Mouse (Mus musculus) splenic B cell, adult 2 months (primary cell): ENCODE results near the gene Rgs17.
"Not testable (repeated sequence)": the region's sequence is repeated elsewhere in the genome, so short reads cannot be mapped to it uniquely, and the experiment has no call there.

Source experiments
- DNase-seq: peaks from one replicate; pipeline ENCODE4 v3.0.0-alpha.2; 2011; ENCODE audit warnings: low read depth, low spot score
- H3K27me3 ChIP-seq: 2 replicates; pipeline ENCODE4 v1.6.1; 2012; ENCODE audit warnings: mild to moderate bottlenecking, low read length, moderate library complexity, mixed read lengths; ENCODE audit not compliant: control insufficient read depth, poor library complexity, insufficient read depth, severe bottlenecking
- H3K36me3 ChIP-seq: 2 replicates; pipeline ENCODE4 v1.6.1; 2012; ENCODE audit warnings: mild to moderate bottlenecking, low read length, moderate library complexity, mixed read lengths; ENCODE audit not compliant: control insufficient read depth, poor library complexity, insufficient read depth, severe bottlenecking

The Rgs17 gene

GRCm38 (mm10) chr10:5922294-5922828, at the start of gene Rgs17:
Rgs17 (minus strand) TSS chr10:5922400.
- H3K36me3 ChIP-seq, result no peaks in the 10 kb centered on the region
- DNase-seq, result no peak
- no peaks in the 10 kb centered on the region for H3K27me3 ChIP-seq

GRCm38 (mm10) chr10:5967655-5968054, 45.5 kb upstream of the Rgs17 start:
- H3K36me3 ChIP-seq, result no peaks in the 10 kb centered on the region
- no peak for DNase-seq
- no peaks in the 10 kb centered on the region for H3K27me3 ChIP-seq

DNA sequence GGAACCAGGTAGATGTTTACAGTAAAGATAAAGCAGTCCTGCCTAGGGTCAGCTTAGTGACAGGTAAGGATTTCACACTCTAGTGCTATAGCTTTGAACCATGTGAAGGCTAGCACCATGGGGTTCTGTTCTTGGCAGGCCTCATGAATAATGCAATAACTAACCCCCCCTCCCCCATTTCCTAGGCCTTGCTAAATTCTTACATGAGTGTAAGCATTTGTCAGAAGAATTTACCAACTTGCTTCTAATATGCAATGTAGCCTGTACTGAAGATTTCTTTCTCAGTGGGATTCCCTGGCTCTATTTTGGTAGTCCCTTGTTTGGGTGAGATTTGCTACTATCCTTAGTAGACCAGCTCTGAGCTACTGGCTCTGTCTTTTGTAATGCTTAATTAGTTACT, 31.6 kb upstream of the Rgs17 start:
- not testable (repeated sequence) for DNase-seq, H3K36me3 ChIP-seq, H3K27me3 ChIP-seq

- H3K27me3 ChIP-seq, result no peaks in the 10 kb centered on the region
- no peak for DNase-seq
Observed at GRCm38 (mm10) chr10:5924261-5924660, 2.1 kb upstream of the Rgs17 start.

DNA sequence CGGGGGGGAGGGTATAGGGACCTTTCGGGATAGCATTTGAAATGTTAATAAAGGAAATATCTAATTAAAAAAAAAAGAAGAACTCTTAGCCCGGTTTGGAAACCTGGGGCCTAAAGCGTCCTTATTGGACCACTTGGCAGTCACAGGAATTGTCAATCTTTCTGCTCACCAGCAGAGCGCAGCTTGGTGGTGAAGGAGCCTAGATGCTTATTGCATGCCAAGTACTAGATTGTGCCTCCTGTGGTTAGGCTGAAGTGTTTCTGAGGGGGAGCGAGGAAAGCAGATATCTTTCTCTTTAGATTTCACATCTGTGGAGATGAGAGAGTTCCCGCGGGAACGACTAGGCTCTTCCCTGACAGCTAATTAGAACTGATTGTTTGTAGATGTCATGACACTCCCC, 896 bp upstream of the Rgs17 start:
- no peaks in the 10 kb centered on the region for H3K36me3 ChIP-seq
- H3K27me3 ChIP-seq, result no peaks in the 10 kb centered on the region
- DNase-seq, result no peak

More at GRCm38 (mm10) chr10:5924261-5924660, 2.1 kb upstream of the Rgs17 start:
- no peaks in the 10 kb centered on the region for H3K36me3 ChIP-seq

GRCm38 (mm10) chr10:5921771-5922170, 429 bp downstream of the Rgs17 start:
- no peaks in the 10 kb centered on the region for H3K36me3 ChIP-seq
- H3K27me3 ChIP-seq, result no peaks in the 10 kb centered on the region
- DNase-seq, result no peak

GRCm38 (mm10) chr10:5921031-5921551, 1.1 kb downstream of the Rgs17 start:
- H3K36me3 ChIP-seq, result no peaks in the 10 kb centered on the region
- no peak for DNase-seq

DNA sequence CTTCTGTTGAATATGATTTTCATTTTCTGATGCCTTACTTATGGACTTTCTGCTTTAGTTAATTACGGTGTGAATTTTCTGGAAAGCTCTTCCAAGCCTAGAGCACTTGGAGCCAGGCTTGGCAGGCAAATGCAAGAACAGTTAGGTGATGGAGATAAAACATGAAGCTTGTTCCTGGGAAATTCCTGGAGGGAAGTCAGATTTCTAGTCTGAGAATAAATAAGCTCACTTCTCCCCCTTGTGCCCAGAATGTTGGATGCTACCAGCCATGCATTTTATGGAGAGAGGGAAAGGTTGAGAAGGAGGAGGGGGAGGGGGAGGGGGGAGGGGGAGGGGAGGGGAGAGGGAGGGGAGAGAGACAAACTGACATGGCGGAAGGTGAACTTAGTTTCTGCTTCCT, 17.8 kb downstream of the Rgs17 start:
- Histone ChIP-seq H3K36me3 (no peaks in the 10 kb centered on the region), H3K27me3 (no peaks in the 10 kb centered on the region)
- DNase-seq, result no peak

More at GRCm38 (mm10) chr10:5921031-5921551, 1.1 kb downstream of the Rgs17 start:
- no peaks in the 10 kb centered on the region for H3K27me3 ChIP-seq

- no peak for DNase-seq
- no peaks in the 10 kb centered on the region for H3K36me3 ChIP-seq
- H3K27me3 ChIP-seq, result no peaks in the 10 kb centered on the region
Observed at GRCm38 (mm10) chr10:5901777-5902176, 20.4 kb downstream of the Rgs17 start.

- DNase-seq, result no peak
- Histone ChIP-seq H3K36me3 (no peaks in the 10 kb centered on the region), H3K27me3 (no peaks in the 10 kb centered on the region)
Observed at GRCm38 (mm10) chr10:5900731-5901130, 21.5 kb downstream of the Rgs17 start.

DNA sequence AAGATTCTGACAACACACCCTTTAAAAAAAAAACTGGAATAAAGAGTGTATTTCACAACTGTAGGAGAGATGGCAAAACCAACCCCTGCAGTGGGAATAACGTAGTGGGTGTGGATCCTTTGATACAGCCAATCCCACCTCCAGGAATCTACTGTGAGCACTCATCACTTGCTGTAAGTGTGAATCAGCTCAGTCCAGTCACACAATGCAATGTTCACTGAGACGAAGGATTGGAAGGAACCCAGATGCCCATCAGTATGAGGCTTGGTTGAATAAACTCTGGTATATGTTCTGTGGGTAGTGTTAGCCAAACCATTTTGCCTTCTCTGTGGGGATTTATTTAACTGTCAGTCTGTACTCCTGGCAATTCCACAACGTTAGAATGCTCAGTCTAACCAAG, 45.1 kb downstream of the Rgs17 start:
- H3K27me3 ChIP-seq, result no peaks in the 10 kb centered on the region
- no peaks in the 10 kb centered on the region for H3K36me3 ChIP-seq
- no peak for DNase-seq

DNA sequence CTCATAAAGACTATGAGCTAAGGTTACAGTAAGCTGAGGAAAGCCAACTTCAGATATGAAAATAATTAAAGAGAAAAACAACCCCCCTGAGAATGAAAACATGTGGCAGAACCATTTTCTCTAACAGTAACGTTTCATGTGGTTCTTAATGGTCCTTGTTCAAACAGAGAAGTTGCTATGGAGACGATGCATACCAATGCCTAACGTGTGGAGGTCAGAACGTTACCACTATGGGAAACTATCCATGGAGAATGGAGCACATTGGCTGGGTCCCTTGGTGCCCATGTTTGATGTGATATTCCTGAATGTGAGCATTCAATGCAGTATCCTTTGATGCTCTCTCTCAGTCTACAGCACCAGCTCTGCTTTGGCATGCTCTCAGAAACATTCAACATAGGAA, 51.1 kb downstream of the Rgs17 start:
- no peaks in the 10 kb centered on the region for H3K36me3 ChIP-seq
- DNase-seq, result no peak

GRCm38 (mm10) chr10:5867981-5868552, 54.1 kb downstream of the Rgs17 start:
- H3K27me3 ChIP-seq, result no peaks in the 10 kb centered on the region
- no peak for DNase-seq
- no peaks in the 10 kb centered on the region for H3K36me3 ChIP-seq

More for the DNA sequence above, 51.1 kb downstream of the Rgs17 start:
- no peaks in the 10 kb centered on the region for H3K27me3 ChIP-seq

DNA sequence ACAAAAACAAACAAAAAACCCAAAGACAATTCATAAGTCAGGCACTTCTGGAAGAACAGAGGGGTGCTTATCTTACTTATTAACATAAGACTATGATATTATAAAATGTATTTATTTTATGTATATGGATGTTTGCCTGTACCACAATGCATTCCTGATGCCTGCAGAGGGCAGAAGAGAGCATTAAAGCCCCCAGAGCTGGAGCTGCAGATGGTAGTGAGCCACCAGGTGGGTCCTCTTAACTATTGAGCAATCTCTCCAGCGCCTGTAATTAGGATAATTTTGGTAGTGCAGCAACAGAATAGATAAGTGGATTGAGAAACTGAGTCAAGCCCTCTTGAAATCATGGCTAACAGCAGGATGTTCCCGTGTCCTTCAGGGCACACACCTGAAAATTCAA, 56.2 kb downstream of the Rgs17 start:
- DNase-seq, result no peak
- H3K27me3 ChIP-seq, result no peaks in the 10 kb centered on the region
- no peaks in the 10 kb centered on the region for H3K36me3 ChIP-seq

DNA sequence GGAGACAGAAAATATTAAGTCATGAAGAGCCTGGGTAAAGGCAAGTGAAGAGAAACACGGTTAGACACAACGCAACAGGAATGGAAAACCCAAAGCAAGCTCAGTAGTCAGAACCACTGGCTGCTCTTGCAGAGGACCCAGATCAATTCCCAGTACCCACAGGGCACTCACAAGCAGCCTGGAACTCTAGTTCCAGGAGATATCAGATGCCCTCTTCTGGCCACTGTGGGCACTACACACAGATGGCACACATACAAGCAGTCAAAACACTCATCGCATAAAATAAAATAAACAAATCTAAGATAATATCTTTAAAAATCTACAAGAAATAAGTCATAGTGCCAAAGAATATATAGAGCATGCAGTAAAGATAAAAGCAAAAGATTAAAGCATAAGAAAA, 59.5 kb downstream of the Rgs17 start:
- DNase-seq, result no peak
- Histone ChIP-seq H3K36me3 (no peaks in the 10 kb centered on the region), H3K27me3 (no peaks in the 10 kb centered on the region)

- DNase-seq, result no peak
- H3K36me3 ChIP-seq, result no peaks in the 10 kb centered on the region
- H3K27me3 ChIP-seq, result no peaks in the 10 kb centered on the region
Observed at GRCm38 (mm10) chr10:5860849-5861248, 61.4 kb downstream of the Rgs17 start.
